Mouse (Mus musculus) heart, embryonic 10.5 days (tissue): ENCODE data around the gene Col8a2. TPM values are rescaled to one million over a fixed set of nuclear protein-coding genes. Genes with fewer than 3 reads are reported as not detected.

ENCODE experiments used
- DNase-seq: peaks from one replicate; pipeline ENCODE4 v3.0.0-alpha.2; 2017; ENCODE audit warnings: low spot score
- H3K27ac ChIP-seq: fragments of 300-500 bp; sonication (generic); 2 replicates; pipeline ENCODE4 v1.5.1; 2016; ENCODE audit warnings: mild to moderate bottlenecking
- H3K27me3 ChIP-seq: fragments of 300-500 bp; sonication (generic); 2 replicates; pipeline ENCODE4 v1.6.1; 2016; ENCODE audit warnings: mild to moderate bottlenecking; ENCODE audit not compliant: poor library complexity, insufficient read depth, severe bottlenecking
- H3K36me3 ChIP-seq: fragments of 300-500 bp; sonication (generic); 2 replicates; pipeline ENCODE4 v1.6.1; 2016; ENCODE audit warnings: mild to moderate bottlenecking, moderate library complexity
- H3K4me1 ChIP-seq: fragments of 300-500 bp; sonication (generic); 2 replicates; pipeline ENCODE4 v1.6.1; 2016; ENCODE audit warnings: mild to moderate bottlenecking
- H3K4me3 ChIP-seq: fragments of 300-500 bp; sonication (generic); 2 replicates; pipeline ENCODE4 v1.5.1; 2016; ENCODE audit warnings: mild to moderate bottlenecking, moderate library complexity
- H3K9me3 ChIP-seq: fragments of 300-500 bp; sonication (generic); 2 replicates; pipeline ENCODE4 v1.6.1; 2016; ENCODE audit warnings: mild to moderate bottlenecking, moderate library complexity
- WGBS: fragments of 180-500 bp; shearing (Covaris S2); methylation state at CpG from one replicate; pipeline ENCODE4 v1.1.7; 2016; 5-methylcytosine and 5-hydroxymethylcytosine counted together
- polyA plus RNA-seq: library from polyadenylated mRNA; unstranded; fragments of >200 nt; fragmentation: Nextera tagmentation; extraction: Ambion mirVana; gene quantifications from 2 replicates; pipeline ENCODE4 v1.2.1, GENCODE M21; 2016

Gene Col8a2
- polyA plus RNA-seq, 1 experiment from 2014 or later = 3.3 TPM

GRCm38 (mm10) chr4:126330295-126330694 lies 43.7 kb downstream of the Col8a2 start:
- peak; percentile 55 for DNase-seq
- Histone ChIP-seq H3K9me3 (no peaks in the 10 kb centered on the region), H3K27ac (no peak overlapping the region), H3K4me3 (no peak overlapping the region), H3K27me3 (peaks cover 9% of the 10 kb centered on the region), H3K36me3 (no peaks in the 10 kb centered on the region; the same call in 1 of the 2 replicates), H3K4me1 (peaks cover 8% of the 10 kb centered on the region; the same call in 1 of the 2 replicates)
- 86% methylated on average over 4 of the region's 4 CpGs for WGBS

DNA sequence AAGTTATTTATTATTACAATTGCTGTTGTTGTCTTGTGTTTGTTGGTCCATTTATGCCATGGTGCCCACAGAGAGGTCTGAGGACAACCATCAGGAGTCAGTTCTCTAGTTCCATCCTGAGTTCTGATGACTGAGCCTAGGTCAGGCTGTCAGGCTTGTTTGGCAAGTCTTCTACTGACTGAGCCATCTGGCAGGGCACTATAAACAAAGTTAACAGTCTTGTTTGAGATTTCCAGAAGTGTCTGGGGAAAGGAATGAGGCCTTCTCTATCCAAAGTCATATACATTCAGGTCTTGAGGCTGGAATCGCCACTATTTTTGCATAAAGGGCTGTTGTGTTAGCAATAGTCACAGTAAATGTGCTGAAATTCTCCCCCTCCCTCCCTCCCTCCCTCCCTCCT lies 45.2 kb downstream of the Col8a2 start:
- H3K27me3 ChIP-seq = no peaks in the 10 kb centered on the region
- no peak overlapping the region for H3K4me3 ChIP-seq
- WGBS = 62% methylated on average over 1 of the region's 1 CpGs
- H3K9me3 ChIP-seq = no peaks in the 10 kb centered on the region
- H3K4me1 ChIP-seq = peaks cover 7% of the 10 kb centered on the region; the same call in 1 of the 2 replicates
- no peaks in the 10 kb centered on the region; the same call in 1 of the 2 replicates for H3K36me3 ChIP-seq
- DNase-seq = no peak
- H3K27ac ChIP-seq = no peak overlapping the region

- Histone ChIP-seq H3K9me3 (no peaks in the 10 kb centered on the region), H3K4me1 (peaks cover 9% of the 10 kb centered on the region; the same call in 1 of the 2 replicates), H3K27ac (no peak overlapping the region), H3K36me3 (no peaks in the 10 kb centered on the region; the same call in 1 of the 2 replicates), H3K4me3 (no peak overlapping the region), H3K27me3 (no peaks in the 10 kb centered on the region)
- no peak for DNase-seq
- WGBS = 48% methylated on average over 3 of the region's 3 CpGs
These were observed 45.8 kb downstream of the Col8a2 start for GRCm38 (mm10) chr4:126332358-126332757.

GRCm38 (mm10) chr4:126339461-126339860 lies 52.9 kb downstream of the Col8a2 start:
- DNase-seq = no peak
- Histone ChIP-seq H3K27ac (no peak overlapping the region), H3K9me3 (no peaks in the 10 kb centered on the region), H3K27me3 (no peaks in the 10 kb centered on the region), H3K36me3 (no peaks in the 10 kb centered on the region), H3K4me3 (no peak overlapping the region), H3K4me1 (peaks cover 8% of the 10 kb centered on the region; the same call in 1 of the 2 replicates)
- WGBS = 57% methylated on average over 4 of the region's 4 CpGs

DNA sequence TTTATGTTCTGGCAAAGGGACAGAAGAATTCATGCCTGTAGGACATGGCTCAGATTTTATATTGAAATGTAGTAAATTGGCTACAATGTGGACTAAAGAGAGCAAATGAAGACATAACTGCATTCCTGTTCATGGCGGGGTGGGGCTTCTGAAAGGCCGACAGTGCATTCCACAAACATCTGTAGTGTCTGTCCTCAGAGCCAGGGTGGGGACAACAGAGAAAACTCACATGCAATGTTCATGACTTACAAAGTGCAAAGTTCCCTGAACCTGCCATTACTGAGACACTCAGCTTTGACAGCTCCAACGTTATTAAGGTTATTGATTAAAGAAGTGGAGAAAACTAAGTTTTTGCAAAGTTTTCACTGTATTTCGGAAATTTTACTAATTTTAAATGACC lies 56.9 kb downstream of the Col8a2 start:
- 60% methylated on average over 4 of the region's 4 CpGs for WGBS
- H3K27me3 ChIP-seq = no peaks in the 10 kb centered on the region
- DNase-seq = no peak
- no peaks in the 10 kb centered on the region for H3K9me3 ChIP-seq
- no peak overlapping the region for H3K4me3 ChIP-seq
- no peak overlapping the region for H3K27ac ChIP-seq
- peaks cover 19% of the 10 kb centered on the region for H3K36me3 ChIP-seq
- H3K4me1 ChIP-seq = 0 out of 2 replicates have a peak, but pooled peaks cover 3% of the 10 kb centered on the region

- WGBS = 96% methylated on average over 1 of the region's 1 CpGs
- Histone ChIP-seq H3K4me3 (no peak overlapping the region), H3K27me3 (no peaks in the 10 kb centered on the region), H3K36me3 (peaks cover 54% of the 10 kb centered on the region), H3K9me3 (no peaks in the 10 kb centered on the region), H3K4me1 (no peaks in the 10 kb centered on the region), H3K27ac (no peak overlapping the region)
- no peak for DNase-seq
These were observed 73.5 kb downstream of the Col8a2 start for GRCm38 (mm10) chr4:126360069-126360468.

Other genes starting within 250 kb of the Col8a2 start
- gene Mrps15, start 239.9 kb upstream of the Col8a2 start, polyA plus RNA-seq = 142 and 157 TPM in 2 replicates
- 8.2 and 9.1 TPM in 2 replicates for gene Oscp1, start 228.2 kb upstream of the Col8a2 start, polyA plus RNA-seq
- gene Lsm10, start 190.2 kb upstream of the Col8a2 start, polyA plus RNA-seq = 47.5 and 47.7 TPM in 2 replicates
- 37.7 and 39.0 TPM in 2 replicates for gene Stk40, start 182.8 kb upstream of the Col8a2 start, polyA plus RNA-seq
- gene Eva1b, start 139.0 kb upstream of the Col8a2 start, polyA plus RNA-seq = 26.3 and 39.5 TPM in 2 replicates
- 2.0 and 3.1 TPM in 2 replicates for gene Sh3d21, start 123.3 kb upstream of the Col8a2 start, polyA plus RNA-seq
- gene Thrap3, start 84.0 kb upstream of the Col8a2 start, polyA plus RNA-seq = 194 and 200 TPM in 2 replicates
- gene Map7d1, start 30.4 kb upstream of the Col8a2 start, polyA plus RNA-seq = 49.1 and 74.8 TPM in 2 replicates
- 74.9 and 86.4 TPM in 2 replicates for gene Trappc3, start 24.5 kb upstream of the Col8a2 start, polyA plus RNA-seq
- gene Adprhl2, start 34.9 kb downstream of the Col8a2 start, polyA plus RNA-seq = 53.1 and 68.9 TPM in 2 replicates
- 0.47 and 0.62 TPM in 2 replicates for gene Tekt2, start 38.9 kb downstream of the Col8a2 start, polyA plus RNA-seq
- 11.6 and 14.5 TPM in 2 replicates for gene Ago3, start 142.8 kb downstream of the Col8a2 start, polyA plus RNA-seq
- 2.4 and 3.4 TPM in 2 replicates for gene Ago1, start 181.8 kb downstream of the Col8a2 start, polyA plus RNA-seq
- gene Ago4, start 246.7 kb downstream of the Col8a2 start, polyA plus RNA-seq = 0.64 and 0.65 TPM in 2 replicates